In the genomic region with DNA sequence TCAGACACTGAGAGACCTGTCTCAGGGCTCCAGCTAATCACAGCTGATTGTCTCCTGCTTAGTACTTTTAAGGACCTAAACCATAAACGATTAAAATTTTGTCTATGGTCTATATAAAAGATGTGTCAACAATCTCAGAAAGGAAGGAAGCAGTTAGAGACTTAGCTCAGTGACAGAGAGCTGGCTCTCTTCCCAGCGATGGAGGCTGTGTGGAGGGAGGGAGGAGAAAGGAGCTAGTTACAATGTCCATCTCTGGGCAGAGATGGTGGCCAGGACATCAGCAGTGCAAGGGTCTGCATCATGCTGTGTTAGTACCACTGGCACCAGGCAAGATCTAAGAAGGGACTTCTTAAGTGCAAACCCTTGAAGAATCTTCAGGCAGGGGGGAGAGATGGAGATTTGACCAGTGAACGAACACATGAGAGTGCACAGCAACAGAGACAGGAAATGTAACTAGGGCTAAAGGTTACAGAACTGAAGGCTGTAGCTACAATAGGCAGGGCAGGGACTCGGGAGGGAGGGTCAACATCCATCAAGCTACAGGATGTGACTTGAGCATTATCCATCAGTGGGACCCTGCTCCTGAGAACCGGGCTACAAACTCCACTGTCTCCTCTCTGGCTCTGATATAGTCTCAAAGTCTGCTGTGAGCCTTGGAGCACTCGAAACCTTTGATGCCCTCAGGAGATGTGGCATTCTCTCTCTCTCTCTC, we compare ENCODE assay signal across 19 mouse cellular contexts. TPM values are rescaled to one million over a fixed set of nuclear protein-coding genes. Genes with fewer than 3 reads are reported as not detected.
DNase-seq lines count a peak whose midpoint lies in the region; ATAC-seq and TF ChIP-seq lines count a peak whose summit lies in the region.
"Had no signal": no experiment of that assay in that cellular context is flagged by ENCODE, and none has a peak within 500 bp of the region (broad histone marks: within the 10 kb centered on the region; RNA-seq: fewer than 3 reads in every experiment).

No protein-coding gene starts in this region.

- H3K4me3 ChIP-seq in intestine, embryonic 15.5 days (replicated peaks) = no peak overlapping the region
- no peak overlapping the region for H3K4me3 ChIP-seq in intestine, embryonic 16.5 days (ENCODE audit: low read length)
- H3K4me3 ChIP-seq in lung, postnatal 0 days (ENCODE audit: low read depth, low read length) = no peak overlapping the region
- no peak overlapping the region for H3K4me3 ChIP-seq in forebrain, embryonic 16.5 days (replicated peaks; ENCODE audit: low read length)
- H3K4me3 ChIP-seq: embryonic facial prominence, embryonic 13.5 days; forebrain, embryonic 10.5 days; hindbrain, embryonic 10.5 days; liver, embryonic 13.5 days; midbrain, embryonic 13.5 days had no signal

- no peak overlapping the region for H3K9ac ChIP-seq in intestine, embryonic 15.5 days
- H3K9ac ChIP-seq in intestine, embryonic 16.5 days (ENCODE audit: low read depth, low read length) = no peak overlapping the region
- H3K9ac ChIP-seq in lung, postnatal 0 days (replicated peaks; ENCODE audit: low read depth) = no peak overlapping the region
- H3K9ac ChIP-seq in forebrain, embryonic 16.5 days (replicated peaks; ENCODE audit: low read depth, low read length) = no peak overlapping the region
- H3K9ac ChIP-seq: embryonic facial prominence, embryonic 13.5 days; liver, embryonic 13.5 days; midbrain, embryonic 13.5 days had no signal

- no peak overlapping the region for H3K4me2 ChIP-seq in intestine, embryonic 15.5 days (replicated peaks)
- no peak overlapping the region for H3K4me2 ChIP-seq in intestine, embryonic 16.5 days (ENCODE audit: low read depth, low read length)
- H3K4me2 ChIP-seq in lung, postnatal 0 days (replicated peaks; ENCODE audit: low read depth, low read length) = no peak overlapping the region
- H3K4me2 ChIP-seq in forebrain, embryonic 16.5 days (ENCODE audit: low read length) = no peak overlapping the region
- H3K4me2 ChIP-seq: embryonic facial prominence, embryonic 13.5 days; liver, embryonic 13.5 days; midbrain, embryonic 13.5 days had no signal

- TF ChIP-seq CTCF in lung, postnatal 0 days (IDR thresholded peaks at IDR 0.05) = no peak

- WGBS in intestine, embryonic 15.5 days = 28% methylated on average over 6 of the region's 6 CpGs
- 33% methylated on average over 6 of the region's 6 CpGs for WGBS in intestine, embryonic 16.5 days
- WGBS in lung, postnatal 0 days = 18% methylated on average over 6 of the region's 6 CpGs
- WGBS in forebrain, embryonic 16.5 days = 41% methylated on average over 6 of the region's 6 CpGs

- peaks cover 24% of the 10 kb centered on the region for H3K27me3 ChIP-seq in intestine, embryonic 15.5 days (replicated peaks)
- peaks cover 21% of the 10 kb centered on the region for H3K27me3 ChIP-seq in intestine, embryonic 16.5 days (replicated peaks; ENCODE audit: control insufficient read depth, insufficient read depth, low read length)
- H3K27me3 ChIP-seq in lung, postnatal 0 days (replicated peaks; ENCODE audit: insufficient read depth, low read length) = peaks cover 9% of the 10 kb centered on the region; the same call in 1 of the 2 replicates
- peaks cover 26% of the 10 kb centered on the region for H3K27me3 ChIP-seq in forebrain, embryonic 16.5 days (replicated peaks; ENCODE audit: control insufficient read depth, insufficient read depth, low read length)

- peak overlapping the region; percentile 44; the same call in 1 of the 2 replicates for H3K27ac ChIP-seq in intestine, embryonic 15.5 days
- no peak overlapping the region for H3K27ac ChIP-seq in intestine, embryonic 16.5 days (ENCODE audit: low read length)
- no peak overlapping the region for H3K27ac ChIP-seq in lung, postnatal 0 days (ENCODE audit: low read length)
- no peak overlapping the region for H3K27ac ChIP-seq in forebrain, embryonic 16.5 days (ENCODE audit: low read length)
- H3K27ac ChIP-seq: embryonic facial prominence, embryonic 13.5 days; forebrain, embryonic 10.5 days; hindbrain, embryonic 10.5 days; liver, embryonic 13.5 days; midbrain, embryonic 13.5 days had no signal

- no peaks in the 10 kb centered on the region for H3K36me3 ChIP-seq in intestine, embryonic 15.5 days
- H3K36me3 ChIP-seq in intestine, embryonic 16.5 days (ENCODE audit: control insufficient read depth, insufficient read depth, low read length) = no peaks in the 10 kb centered on the region
- no peaks in the 10 kb centered on the region for H3K36me3 ChIP-seq in lung, postnatal 0 days (ENCODE audit: insufficient read depth, low read length)
- H3K36me3 ChIP-seq in forebrain, embryonic 16.5 days (ENCODE audit: control insufficient read depth, insufficient read depth) = no peaks in the 10 kb centered on the region
- H3K36me3 ChIP-seq: embryonic facial prominence, embryonic 13.5 days; forebrain, embryonic 10.5 days; hindbrain, embryonic 10.5 days; liver, embryonic 13.5 days; midbrain, embryonic 13.5 days had no signal

- no peak for TF ChIP-seq EP300 in lung, postnatal 0 days (IDR thresholded peaks at IDR 0.05)

- H3K9me3 ChIP-seq in intestine, embryonic 15.5 days = no peaks in the 10 kb centered on the region
- no peaks in the 10 kb centered on the region for H3K9me3 ChIP-seq in intestine, embryonic 16.5 days (ENCODE audit: control insufficient read depth, low read length)
- H3K9me3 ChIP-seq in lung, postnatal 0 days (ENCODE audit: low read length) = no peaks in the 10 kb centered on the region
- H3K9me3 ChIP-seq in forebrain, embryonic 16.5 days (ENCODE audit: control insufficient read depth, low read length) = no peaks in the 10 kb centered on the region
- H3K9me3 ChIP-seq: embryonic facial prominence, embryonic 13.5 days; forebrain, embryonic 10.5 days; midbrain, embryonic 13.5 days had no signal

- DNase-seq in adrenal gland, postnatal 10 days = peak; percentile 62
- no peak for DNase-seq in adrenal gland, postnatal 4 days (ENCODE audit: low spot score in 2 of 2)
- no peak for DNase-seq in lung, postnatal 0 days (ENCODE audit: low spot score)
- DNase-seq in lung, postnatal 36 days = no peak
- DNase-seq in cerebellum, adult 9-11 months = no peak
- DNase-seq: adrenal gland, adult 2 months; cerebellum, postnatal 36 days; liver, embryonic 13.5 days; right cerebral cortex, postnatal 4 days; thymus, postnatal 14 days had no signal

- ATAC-seq in intestine, embryonic 15.5 days = no peak
- no peak for ATAC-seq in intestine, embryonic 16.5 days
- peak; percentile 67 for ATAC-seq in lung, postnatal 0 days
- ATAC-seq in forebrain, embryonic 16.5 days = no peak
- ATAC-seq: inflammation-experienced regulatory T-cells, adult 6 months; midbrain, embryonic 13.5 days had no signal

- peaks cover 3% of the 10 kb centered on the region for H3K4me1 ChIP-seq in intestine, embryonic 15.5 days (replicated peaks)
- H3K4me1 ChIP-seq in intestine, embryonic 16.5 days (ENCODE audit: control insufficient read depth, insufficient read depth, low read length) = peaks cover 4% of the 10 kb centered on the region
- H3K4me1 ChIP-seq in lung, postnatal 0 days (ENCODE audit: insufficient read depth, low read depth, low read length) = peaks cover 5% of the 10 kb centered on the region; the same call in 1 of the 2 replicates
- no peaks in the 10 kb centered on the region; the same call in 1 of the 2 replicates for H3K4me1 ChIP-seq in forebrain, embryonic 16.5 days (replicated peaks; ENCODE audit: control insufficient read depth, insufficient read depth, low read length)

RNA-seq across cellular contexts. Expression of a gene that starts 6.4 kb away (rescaled TPM):
- total RNA-seq in adrenal gland, postnatal 10 days (2021) = 1 to 10 TPM; 5.8 to 8.7 TPM
- 10 to 100 TPM; 18.6 to 22.4 TPM for total RNA-seq in adrenal gland, postnatal 4 days (2021)
- 0.35 and 0.49 TPM in 2 replicates for polyA plus RNA-seq in intestine, embryonic 15.5 days (2015; fragmentation: Nextera tagmentation; extraction: Ambion mirVana)
- 0.58 and 0.62 TPM in 2 replicates for polyA plus RNA-seq in intestine, embryonic 16.5 days (2015; fragmentation: Nextera tagmentation; extraction: Ambion mirVana)
- 1.9 and 3.4 TPM in 2 replicates for polyA plus RNA-seq in lung, postnatal 0 days (2015; fragmentation: Nextera tagmentation; extraction: Ambion mirVana)
- polyA plus RNA-seq in forebrain, embryonic 16.5 days (2015; fragmentation: Nextera tagmentation; extraction: Ambion mirVana) = not detected in 2 replicates
- total RNA-seq: left cerebral cortex, postnatal 36 days had no signal
- polyA plus RNA-seq: inflammation-experienced regulatory T-cells, adult 6 months; midbrain, embryonic 13.5 days had no signal

RNA-seq across cellular contexts. Expression of a gene that starts 8.8 kb away (rescaled TPM):
- 1 to 10 TPM; 2.4 to 7.9 TPM for total RNA-seq in adrenal gland, postnatal 10 days (2021)
- total RNA-seq in adrenal gland, postnatal 4 days (2021) = 10 to 100 TPM; 10.0 to 15.7 TPM
- 2.6 and 3.5 TPM in 2 replicates for polyA plus RNA-seq in intestine, embryonic 15.5 days (2015; fragmentation: Nextera tagmentation; extraction: Ambion mirVana)
- polyA plus RNA-seq in intestine, embryonic 16.5 days (2015; fragmentation: Nextera tagmentation; extraction: Ambion mirVana) = 1.7 and 3.0 TPM in 2 replicates
- 1.2 and 1.5 TPM in 2 replicates for polyA plus RNA-seq in lung, postnatal 0 days (2015; fragmentation: Nextera tagmentation; extraction: Ambion mirVana)
- 3.2 and 4.3 TPM in 2 replicates for polyA plus RNA-seq in forebrain, embryonic 16.5 days (2015; fragmentation: Nextera tagmentation; extraction: Ambion mirVana)

RNA-seq across cellular contexts. Expression of a gene that starts 8.8 kb away (rescaled TPM):
- 1 to 10 TPM; 2.9 to 6.5 TPM for total RNA-seq in adrenal gland, postnatal 10 days (2021)
- total RNA-seq in adrenal gland, postnatal 4 days (2021) = 10 to 100 TPM; 10.6 to 11.4 TPM
- 2.3 and 2.4 TPM in 2 replicates for polyA plus RNA-seq in intestine, embryonic 15.5 days (2015; fragmentation: Nextera tagmentation; extraction: Ambion mirVana)
- polyA plus RNA-seq in intestine, embryonic 16.5 days (2015; fragmentation: Nextera tagmentation; extraction: Ambion mirVana) = 1.7 and 2.0 TPM in 2 replicates
- polyA plus RNA-seq in lung, postnatal 0 days (2015; fragmentation: Nextera tagmentation; extraction: Ambion mirVana) = 1.9 TPM in 2 replicates
- 4.1 and 4.9 TPM in 2 replicates for polyA plus RNA-seq in forebrain, embryonic 16.5 days (2015; fragmentation: Nextera tagmentation; extraction: Ambion mirVana)

RNA-seq across cellular contexts. Expression of a gene that starts 14.9 kb away (rescaled TPM):
- 10 to 100 TPM; 26.4 to 34.2 TPM for total RNA-seq in adrenal gland, postnatal 10 days (2021)
- 10 to 100 TPM; 69.2 to 79.1 TPM for total RNA-seq in adrenal gland, postnatal 4 days (2021)
- 29.4 and 31.5 TPM in 2 replicates for polyA plus RNA-seq in intestine, embryonic 15.5 days (2015; fragmentation: Nextera tagmentation; extraction: Ambion mirVana)
- polyA plus RNA-seq in intestine, embryonic 16.5 days (2015; fragmentation: Nextera tagmentation; extraction: Ambion mirVana) = 27.2 and 29.7 TPM in 2 replicates
- polyA plus RNA-seq in lung, postnatal 0 days (2015; fragmentation: Nextera tagmentation; extraction: Ambion mirVana) = 24.3 and 26.0 TPM in 2 replicates
- 45.5 and 46.5 TPM in 2 replicates for polyA plus RNA-seq in forebrain, embryonic 16.5 days (2015; fragmentation: Nextera tagmentation; extraction: Ambion mirVana)

RNA-seq across cellular contexts. Expression of a gene that starts 16.3 kb away (rescaled TPM):
- 100 to 1,000 TPM; 109 to 115 TPM for total RNA-seq in adrenal gland, postnatal 10 days (2021)
- total RNA-seq in adrenal gland, postnatal 4 days (2021) = 10 to 100 TPM; 77.6 to 82.6 TPM
- 123 and 135 TPM in 2 replicates for polyA plus RNA-seq in intestine, embryonic 15.5 days (2015; fragmentation: Nextera tagmentation; extraction: Ambion mirVana)
- 118 and 134 TPM in 2 replicates for polyA plus RNA-seq in intestine, embryonic 16.5 days (2015; fragmentation: Nextera tagmentation; extraction: Ambion mirVana)
- polyA plus RNA-seq in lung, postnatal 0 days (2015; fragmentation: Nextera tagmentation; extraction: Ambion mirVana) = 127 and 128 TPM in 2 replicates
- 109 and 122 TPM in 2 replicates for polyA plus RNA-seq in forebrain, embryonic 16.5 days (2015; fragmentation: Nextera tagmentation; extraction: Ambion mirVana)
